Mouse (Mus musculus): ENCODE measurements at regions not wholly inside any gene's neighbourhood (a gene's known extent, or its start where the extent isn't known, plus 50 kb on each side); places are given as distances from the start of the nearest gene placed in this dataset.
A peak's percentile ranks its signal among the peaks of the same experiment; 100 is the strongest.

DNA sequence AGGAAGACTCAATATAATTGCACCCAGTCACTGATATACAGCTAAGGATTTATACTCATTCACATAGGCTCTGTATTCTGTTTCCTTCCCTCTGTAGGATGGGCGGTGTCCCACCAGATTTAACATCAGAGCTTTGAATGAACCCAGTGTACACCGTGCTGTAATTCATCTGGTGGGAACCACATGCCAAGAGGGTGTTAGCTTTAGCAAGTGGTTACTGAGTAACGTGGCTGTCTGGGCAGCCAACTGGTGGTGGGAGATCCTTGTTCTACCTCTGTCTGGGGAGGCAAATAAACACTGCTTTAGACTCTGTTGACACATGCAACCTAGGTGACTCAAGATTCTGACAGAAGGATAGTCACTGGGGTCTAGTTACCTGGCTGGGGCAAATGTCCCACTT, 229.6 kb upstream of the Gm12728 start:
- DNase-seq (ENCODE audit: low spot score), result no peak

DNA sequence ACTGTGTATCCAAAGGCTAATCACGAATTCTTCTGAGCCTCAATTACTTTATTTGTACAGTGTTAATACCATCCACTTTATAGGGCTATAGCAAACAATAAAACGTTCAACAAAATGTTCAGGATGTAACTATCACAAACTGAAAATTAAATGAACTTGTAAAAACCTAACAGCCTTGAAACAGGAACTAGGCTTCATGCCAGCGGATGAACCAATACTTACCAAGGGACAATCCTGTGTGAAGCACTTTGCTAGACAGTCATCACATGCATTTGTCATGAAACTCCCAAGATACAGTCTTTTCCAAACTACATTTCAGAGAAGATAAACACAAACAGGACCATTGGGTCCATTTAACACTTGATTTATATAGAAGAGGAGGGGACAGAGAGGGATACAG, 228.9 kb upstream of the Gm12728 start:
- DNase-seq (ENCODE audit: low spot score), result no peak

DNA sequence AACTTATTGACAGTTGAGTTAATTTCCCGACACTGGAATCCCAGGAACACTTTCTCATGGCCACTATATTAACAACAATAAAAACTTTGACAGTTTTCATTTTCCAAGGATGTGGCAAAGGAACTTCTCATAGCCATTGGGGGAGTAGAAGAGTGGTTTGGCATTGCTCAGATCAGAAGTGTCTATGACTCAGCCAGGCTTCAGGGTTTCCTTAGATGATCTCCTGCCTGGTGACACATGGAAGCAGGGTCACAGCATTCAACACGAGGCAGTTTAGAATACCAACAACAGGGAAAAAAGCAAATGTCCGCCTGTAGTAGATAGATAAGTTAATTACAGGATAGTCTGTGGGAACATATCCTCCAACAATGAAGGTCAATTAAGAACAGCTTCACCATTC, 228.1 kb upstream of the Gm12728 start:
- no peak for DNase-seq (ENCODE audit: low spot score)

DNA sequence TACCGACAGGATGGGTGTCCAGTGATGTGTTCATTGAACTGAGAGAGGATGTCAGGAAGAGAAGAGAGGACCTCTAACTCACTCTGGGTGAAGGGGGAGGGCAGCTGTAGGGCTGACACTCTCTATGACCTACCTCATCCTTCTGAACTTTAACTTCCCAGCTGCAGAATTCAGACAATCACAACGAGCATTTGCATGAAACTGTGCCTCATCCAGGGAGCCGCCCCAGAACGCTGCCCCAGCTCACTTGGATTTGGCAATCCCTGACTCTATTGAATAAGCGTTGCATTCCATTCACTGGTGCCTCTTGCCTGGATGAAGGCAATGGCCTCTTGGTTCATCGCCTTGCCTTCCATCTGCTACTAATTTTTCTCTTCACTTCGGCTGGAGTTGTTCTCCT, 223.9 kb upstream of the Gm12728 start:
- DNase-seq (ENCODE audit: low spot score), result no peak

DNA sequence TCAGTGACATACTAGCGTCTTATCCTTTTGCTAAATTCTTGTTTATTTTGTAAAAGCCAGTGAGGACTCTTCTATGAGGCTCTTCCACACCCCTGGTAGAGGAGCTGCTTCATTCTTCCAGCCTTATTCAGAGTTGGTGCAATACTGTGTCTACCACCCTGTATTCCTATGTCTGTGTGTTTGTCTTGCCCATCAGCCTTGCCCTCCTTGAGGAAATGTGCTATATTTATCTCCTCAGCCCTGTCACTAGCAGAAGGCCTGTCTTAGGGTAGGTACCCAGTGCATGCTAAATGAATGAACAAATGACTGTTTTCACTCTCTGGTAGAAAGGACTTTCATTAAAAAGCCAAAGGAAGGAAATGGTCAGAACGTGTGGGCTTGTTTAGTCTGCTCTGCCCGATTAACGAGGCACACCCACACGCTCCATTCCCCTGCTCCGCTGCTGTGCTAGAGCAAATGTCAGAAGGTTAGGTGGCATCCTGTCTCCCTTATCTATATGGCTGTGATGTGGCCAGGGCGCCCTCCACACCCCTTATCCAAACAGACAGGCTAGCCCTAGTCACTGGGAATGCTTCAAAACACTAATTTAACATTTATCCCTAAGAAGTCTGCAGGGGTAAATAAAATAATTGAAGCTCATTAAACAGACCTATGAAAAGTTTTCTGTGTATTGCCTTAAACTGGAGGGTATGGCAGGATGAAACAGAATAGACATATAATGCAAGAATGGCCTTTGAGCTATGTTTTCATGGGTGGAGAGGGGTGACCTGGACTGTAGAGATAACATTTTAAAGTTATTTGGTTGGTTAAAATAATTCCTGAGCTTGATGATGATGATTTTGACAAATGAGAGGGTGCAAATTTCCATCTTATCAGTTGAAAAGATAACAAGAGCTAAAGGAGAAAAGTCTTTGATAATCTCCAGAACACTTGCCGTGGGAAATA, 222.9 kb upstream of the Gm12728 start:
- no peak for DNase-seq (ENCODE audit: low spot score)

DNA sequence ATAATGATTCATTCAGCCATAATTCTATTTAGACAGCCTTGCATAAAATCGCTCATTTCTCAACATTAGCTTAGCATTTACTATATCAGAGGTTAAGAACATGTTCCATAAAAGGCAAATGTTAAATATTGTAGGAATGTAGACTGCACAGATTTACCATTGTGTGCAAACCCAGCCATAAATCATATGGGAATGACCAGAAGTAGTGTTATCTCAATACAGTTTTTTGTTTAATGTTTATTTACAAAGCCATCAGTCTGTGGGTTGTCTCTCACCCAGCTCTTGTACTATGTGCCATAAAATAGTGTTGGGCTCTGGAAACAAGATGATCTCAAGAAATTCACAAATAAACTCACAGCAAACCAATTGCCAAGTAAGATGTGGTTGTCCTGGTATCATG, 220.0 kb upstream of the Gm12728 start:
- DNase-seq (ENCODE audit: low spot score), result no peak

DNA sequence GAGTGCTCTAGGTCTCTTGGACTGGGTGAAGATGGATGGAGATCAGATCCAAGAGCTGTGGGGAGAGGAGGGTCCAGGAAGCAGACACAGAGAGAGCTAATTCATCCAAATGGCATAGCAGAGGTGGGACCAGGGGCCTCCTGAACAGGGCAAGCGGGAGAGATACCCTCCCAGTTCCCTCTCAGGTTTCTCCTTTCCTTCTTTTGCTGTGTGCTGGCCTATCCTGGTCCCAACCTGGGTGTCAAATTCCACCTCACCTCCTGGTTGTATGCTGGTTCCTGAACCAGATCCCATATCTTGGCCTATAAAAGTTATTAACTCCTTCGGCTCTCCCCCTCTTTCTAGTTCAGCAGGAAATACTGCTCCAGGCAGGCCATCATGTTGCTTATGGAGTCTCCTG, 214.1 kb upstream of the Gm12728 start:
- no peak for DNase-seq (ENCODE audit: low spot score)

DNA sequence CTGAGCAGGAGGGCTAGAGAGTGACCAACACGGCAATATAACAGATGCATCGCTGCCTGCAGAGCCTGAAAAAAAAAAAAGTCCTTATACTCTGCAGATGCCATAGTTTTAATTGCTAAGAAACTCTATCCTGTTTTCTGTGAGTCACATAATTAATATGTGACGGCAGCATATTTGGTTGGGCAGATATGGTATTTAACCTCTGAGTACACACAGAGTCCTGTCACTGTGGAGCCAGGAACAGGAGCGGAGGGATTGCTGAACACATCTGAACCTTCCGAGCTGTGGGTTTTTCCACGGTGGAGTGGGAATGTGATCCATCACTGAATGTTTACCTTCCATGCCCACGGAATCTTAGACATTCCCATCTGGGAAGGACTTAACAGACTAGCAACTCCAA, 208.7 kb upstream of the Gm12728 start:
- no peak for DNase-seq (ENCODE audit: low spot score)

DNA sequence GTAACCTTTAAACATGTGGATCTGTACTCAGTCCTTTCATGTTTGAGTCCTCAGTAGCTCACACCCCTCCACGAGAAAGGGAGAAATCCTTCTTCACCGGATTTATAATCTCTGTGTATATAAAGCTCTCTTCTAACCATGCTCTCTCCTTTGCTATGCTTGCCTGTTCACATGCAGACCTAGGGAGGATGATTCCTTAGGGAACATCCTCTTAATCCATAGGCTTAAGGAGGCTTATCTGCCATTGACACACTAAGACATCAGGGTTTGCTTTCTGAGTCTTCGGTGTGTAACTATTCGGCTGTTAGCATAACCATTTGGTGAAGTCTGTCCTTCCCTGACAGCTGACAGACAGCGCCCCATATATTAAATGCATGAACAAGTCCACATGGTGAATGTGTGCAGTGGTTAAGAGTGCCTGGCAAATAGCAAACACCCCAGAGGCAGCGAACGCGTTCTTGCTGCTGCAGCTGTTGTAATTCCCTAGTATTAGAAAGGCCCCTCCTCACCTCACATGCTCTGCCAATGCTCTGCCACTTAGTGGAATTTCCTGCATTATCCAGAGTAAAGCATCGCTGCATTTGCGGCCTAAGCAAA, 205.2 kb upstream of the Gm12728 start:
- DNase-seq (ENCODE audit: low spot score), result no peak

DNA sequence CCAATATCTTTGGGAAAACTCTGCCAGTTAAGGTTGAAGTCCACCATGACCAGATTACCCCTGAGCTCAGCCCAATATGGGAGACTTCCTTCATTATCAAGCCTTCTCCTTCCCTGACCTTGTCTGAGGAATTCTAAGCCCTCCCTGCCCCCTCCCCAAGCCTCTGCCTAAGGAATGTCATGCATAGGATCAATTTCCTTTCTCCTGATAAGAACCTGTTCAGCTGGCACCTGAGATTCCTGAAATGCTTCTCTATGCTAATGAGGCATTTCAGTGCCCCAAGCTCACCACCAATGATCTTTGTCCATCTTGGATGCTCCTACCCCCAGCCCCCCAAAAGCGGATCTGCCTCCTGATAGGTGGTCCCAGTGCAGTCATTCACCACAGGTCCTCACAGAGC, 186.0 kb upstream of the Gm12728 start:
- no peak for DNase-seq (ENCODE audit: low spot score)

DNA sequence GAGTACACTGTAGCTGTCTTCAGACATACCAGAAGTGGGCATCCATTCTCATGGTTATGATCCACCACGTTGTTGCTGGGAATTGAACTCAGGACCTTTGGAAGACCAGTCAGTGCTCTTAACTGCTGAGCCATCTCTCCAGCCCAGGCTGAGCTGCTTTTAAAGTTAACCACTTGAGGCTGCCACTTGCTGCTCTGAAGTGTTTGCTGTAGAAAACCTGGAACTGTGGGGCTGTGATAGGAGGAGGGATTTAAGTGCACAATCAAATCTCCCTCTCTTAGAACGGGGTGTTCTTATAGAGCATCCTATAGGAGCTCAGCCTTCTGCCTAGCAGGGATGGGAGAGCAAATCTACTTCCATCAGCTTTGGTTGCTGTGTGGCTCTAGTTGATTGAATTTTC, 185.1 kb upstream of the Gm12728 start:
- DNase-seq (ENCODE audit: low spot score), result no peak

DNA sequence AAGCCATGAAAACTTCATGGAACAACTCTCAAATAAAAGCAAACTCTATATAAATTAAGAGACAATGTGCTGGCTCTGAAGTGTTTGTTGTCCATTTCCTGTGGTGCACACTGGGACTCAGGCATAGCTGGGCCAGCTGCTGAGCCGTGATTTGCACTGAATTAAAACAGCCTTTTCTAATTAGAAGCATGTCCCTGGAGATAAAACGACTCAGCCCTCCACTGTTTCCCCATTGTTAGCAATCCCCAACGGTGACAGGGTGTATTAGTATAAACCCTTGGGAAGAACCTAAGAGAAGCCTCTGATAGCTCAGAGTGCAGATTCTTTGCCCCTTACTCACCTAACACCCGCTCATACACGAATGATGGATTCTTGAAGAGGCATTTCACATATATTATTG, 182.9 kb upstream of the Gm12728 start:
- no peak for DNase-seq (ENCODE audit: low spot score)

DNA sequence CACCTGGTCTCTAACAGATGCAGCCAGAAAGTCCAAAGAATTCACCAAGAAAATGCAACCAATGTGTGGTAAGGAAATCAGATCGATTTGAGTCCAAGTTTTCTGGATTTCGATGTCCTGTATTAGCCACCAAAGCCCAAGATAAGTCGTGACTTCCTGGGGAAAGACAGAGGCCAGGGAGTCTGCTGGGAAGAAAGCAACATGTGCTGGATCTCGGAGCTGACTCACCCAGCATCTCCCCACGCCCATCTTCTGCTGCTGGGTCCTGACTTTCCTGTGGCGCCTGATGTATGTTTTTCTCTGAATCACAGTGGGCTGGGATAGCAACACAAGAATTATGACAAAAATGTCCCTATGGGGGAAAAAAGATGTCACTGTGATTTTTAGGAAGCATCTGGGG, 178.8 kb upstream of the Gm12728 start:
- DNase-seq (ENCODE audit: low spot score), result peak; percentile 7

DNA sequence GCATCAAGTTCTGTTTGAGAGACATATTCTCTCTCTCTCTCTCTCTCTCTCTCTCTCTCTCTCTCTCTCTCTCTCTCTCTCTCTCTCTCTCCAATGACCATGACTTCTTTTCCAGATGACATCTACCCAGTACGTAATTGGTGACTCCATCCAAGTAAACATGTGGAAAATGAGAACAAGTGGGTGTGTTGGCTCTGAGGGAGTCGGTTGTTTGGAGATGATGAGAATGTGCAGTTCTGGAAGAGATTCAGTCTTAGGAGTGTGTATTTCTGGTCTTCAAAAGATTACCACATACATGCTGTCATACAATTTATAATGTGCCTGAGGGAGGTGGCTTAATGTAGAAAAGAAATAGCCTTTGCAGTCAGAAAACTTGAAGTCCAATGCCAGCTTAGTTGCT, 175.3 kb upstream of the Gm12728 start:
- no peak for DNase-seq (ENCODE audit: low spot score)

DNA sequence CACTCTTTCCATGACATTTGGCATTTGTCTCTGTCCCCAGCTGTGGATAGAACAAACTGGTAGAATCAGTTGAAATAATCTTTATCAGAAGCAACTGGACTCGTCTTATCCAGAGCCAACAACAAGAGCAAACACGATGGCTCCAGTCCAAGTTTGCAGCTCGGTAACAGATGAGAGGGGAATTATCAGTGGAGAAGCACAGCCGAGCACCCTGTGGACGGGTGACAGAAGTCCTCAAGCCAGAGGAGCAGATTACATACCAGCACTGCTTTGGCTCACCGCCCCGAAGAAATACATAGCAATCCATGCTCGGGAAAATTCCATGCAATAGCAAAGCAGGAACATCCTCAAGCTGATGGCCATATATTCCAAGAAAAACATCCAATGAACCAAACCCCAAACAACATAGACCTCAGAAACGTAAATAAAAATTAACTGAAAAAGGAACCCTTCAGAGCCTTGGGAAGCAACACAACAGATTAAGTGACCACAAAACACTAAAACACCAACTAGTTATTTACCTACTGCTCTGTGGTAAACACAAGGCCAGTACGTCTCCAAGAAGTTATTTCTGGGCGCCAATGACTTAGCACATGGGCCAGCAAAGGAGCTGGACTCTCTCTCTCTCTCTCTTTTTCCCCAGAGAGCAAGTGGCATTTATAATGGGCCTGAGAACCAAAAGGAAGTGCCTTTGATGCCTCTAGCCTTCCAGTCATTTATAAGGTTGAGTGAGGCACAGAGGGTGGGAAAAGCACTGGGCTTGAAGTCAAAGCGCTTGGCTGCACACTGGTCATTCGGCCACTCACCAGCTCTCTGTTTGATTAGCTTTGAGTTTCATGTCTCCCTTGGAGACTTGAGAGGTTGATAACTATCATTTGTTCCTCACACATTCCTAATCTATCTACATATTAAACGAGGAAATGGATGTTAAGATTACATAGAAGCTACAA, 163.0 kb upstream of the Gm12728 start:
- DNase-seq (ENCODE audit: low spot score), result peak; percentile 37

DNA sequence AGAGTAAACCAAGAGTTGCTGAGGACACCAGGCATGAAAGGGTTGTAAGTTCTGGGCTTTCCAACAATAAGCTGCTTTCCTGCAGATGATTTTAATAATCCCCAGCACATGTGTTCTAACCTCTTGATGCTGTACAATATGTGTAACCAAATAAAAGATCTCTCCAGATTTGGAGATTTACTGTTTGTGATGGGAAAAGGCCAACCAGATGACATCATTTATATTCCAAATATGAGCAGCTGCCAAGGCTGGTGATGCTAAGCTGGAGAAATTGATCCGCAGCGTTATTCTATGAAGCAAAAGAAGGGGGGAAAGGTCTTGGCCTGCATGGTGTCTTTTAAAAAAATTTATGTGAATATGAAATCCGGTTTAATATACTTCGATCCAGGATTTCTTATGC, 160.1 kb upstream of the Gm12728 start:
- no peak for DNase-seq (ENCODE audit: low spot score)

DNA sequence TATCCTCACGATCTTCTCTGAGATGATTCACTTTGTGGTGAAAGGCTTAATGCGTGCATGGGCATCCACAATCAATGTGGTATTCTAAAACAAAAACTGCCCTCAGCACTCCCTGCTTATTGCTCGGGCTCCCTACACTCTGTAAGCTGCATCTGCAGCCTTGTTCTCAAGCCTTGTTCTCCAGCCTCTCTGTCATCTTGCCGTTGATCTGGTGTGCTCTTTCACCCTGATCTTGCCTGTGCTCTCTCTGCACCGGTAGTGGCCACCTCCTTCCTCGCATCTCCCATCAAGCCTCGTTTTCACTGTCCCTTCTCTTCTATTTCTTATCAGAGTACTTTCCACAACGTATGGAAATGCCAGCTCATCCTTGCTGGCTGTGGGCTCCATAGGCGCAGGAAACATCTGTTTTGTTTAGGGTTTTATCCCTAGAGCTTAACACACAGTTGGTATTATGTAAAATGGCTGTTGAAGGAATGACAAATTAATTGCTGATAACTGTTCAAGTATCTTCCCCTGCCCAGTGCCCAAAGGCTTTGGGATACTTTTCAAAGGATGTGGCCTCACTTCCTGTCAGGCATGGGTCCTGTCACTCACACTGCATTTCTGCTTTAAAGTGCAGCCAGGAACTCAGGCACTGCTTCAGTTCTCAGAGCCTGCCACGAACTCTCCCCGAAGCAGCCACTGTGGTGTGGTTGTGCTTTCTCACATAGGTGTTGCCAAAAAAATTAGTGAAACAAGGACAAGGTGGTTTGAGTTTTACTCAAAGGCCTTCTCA, 158.9 kb upstream of the Gm12728 start:
- DNase-seq (ENCODE audit: low spot score), result no peak

DNA sequence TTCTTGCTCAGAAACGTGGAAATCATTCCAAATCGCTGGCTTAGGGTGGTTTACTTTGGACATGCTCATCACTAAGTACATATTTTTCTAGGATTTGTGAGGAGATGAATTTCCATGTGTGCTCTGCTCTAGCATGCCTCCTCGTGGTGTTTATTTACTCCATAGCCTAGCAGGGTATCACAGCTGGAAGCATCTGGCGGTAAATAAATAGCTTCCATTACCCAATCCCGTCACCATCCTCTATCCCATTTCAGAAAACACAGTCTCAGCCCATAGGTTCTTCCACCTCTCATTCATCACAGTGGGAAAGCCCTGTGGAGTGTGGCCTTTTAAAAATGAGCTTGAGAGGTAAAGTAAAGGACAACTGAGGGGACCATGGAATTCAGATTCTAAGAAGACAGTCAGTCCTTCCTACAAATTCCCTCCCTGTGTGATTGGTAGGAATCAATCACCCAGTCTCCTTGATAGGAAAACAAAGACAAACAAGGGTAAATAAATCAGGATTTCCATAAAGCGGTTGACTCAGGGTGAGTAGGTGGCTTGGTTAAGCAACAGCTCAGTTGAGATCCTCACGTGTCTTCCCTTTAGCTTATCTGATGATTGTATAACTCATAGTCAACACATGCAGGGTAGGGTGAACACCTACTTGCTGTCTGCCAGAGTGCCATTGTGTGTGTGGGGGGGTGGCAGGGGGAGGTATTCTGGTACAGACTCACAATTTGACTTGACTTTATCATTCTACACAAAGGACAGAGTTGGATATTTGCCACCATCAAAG, 156.9 kb upstream of the Gm12728 start:
- DNase-seq (ENCODE audit: low spot score), result no peak

DNA sequence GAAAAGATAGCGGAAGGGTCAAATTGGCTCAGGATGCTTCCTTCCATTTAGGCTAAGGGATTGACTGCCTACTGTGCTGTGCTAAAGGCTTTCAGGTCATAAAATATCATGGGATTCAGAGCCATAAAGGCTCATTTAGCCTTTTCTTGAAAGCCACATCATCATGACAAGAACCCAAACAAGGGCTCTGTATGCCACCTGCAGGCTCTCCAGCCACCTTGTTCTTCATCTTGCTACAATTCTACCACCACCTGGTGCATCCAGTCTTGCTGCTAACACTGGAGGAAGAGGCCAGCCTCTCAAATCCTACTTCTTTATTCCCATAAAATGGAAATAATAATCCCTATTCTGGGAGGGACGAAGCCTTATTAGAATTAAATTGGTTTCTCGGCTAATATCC, 155.9 kb upstream of the Gm12728 start:
- DNase-seq (ENCODE audit: low spot score), result no peak

DNA sequence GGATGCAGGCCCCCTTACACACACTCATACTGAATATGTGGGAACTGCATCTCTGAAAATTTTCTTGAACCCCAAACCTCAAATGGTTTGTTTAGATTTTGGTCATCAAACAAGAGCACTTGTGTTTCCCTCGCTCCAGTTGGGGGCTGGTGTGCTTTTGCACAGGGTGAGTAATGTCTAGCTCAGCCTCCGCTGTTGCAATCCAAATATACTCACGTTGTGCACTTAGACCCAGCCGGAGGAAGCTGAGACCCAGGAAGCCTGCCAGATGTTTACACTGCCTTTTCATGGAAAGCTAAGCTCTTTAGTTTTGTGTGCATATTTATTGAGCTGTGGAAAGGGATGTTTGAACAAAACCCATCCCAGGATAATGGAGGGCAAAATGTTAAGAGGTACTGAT, 148.9 kb upstream of the Gm12728 start:
- DNase-seq (ENCODE audit: low spot score), result peak; percentile 33

DNA sequence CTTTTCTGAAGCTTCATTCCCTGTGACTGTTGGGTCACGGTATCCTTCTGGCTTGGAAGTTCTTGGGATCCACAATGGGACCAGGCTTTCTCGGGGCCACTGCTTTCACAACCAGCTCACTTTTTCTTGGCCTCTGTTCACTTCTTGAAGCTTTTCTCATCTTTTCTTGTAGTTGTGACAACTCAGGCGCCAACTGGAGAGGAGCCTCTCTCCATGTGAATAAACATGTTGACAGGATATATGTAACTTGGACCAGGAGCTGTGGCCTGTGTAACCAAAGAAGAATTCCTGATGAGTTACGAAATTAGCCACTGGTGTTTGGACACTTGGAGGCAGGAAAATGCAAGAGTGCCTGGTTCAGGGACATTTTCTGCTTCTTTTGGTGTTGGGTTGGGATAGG, 148.1 kb upstream of the Gm12728 start:
- peak; percentile 20 for DNase-seq (ENCODE audit: low spot score)
